Mouse (Mus musculus): ENCODE measurements around the gene Gm4756. TPM values are rescaled to one million over a fixed set of nuclear protein-coding genes. Genes with fewer than 3 reads are reported as not detected.
"Not testable (repeated sequence)": the region's sequence is repeated elsewhere in the genome, so short reads cannot be mapped to it uniquely, and the experiment has no call there.

Gene Gm4756
- not detected for total RNA-seq (2021)
- long read RNA-seq, experiment 1: 0 reads
- long read RNA-seq, experiment 2: 0 reads

GRCm38 (mm10) chr12:72649611-72650330, at the start of gene Gm4756:
Gene Gm4756 (minus strand): TSS chr12:72649661.
- no peak for TF ChIP-seq CTCF (IDR thresholded peaks at IDR 0.05)
- Histone ChIP-seq H3K4me3 (no peak within 1 kb of the TSS), H3K27ac (no peak within 1 kb of the TSS)
- intact Hi-C loops (cut with DNase I): loop anchor here (5.0 kb wide), 1 partner anchor 132 kb away; no protein-coding TSS in a partner anchor
- DNase-seq (ENCODE audit: extremely low spot score in 1 of 2, low spot score in 2 of 2): no peak

- intact Hi-C loops (cut with DNase I): loop anchor here (2.0 kb wide), 2 partner anchors 30 to 234 kb away; partner anchors contain the start of gene Dhrs7
- TF ChIP-seq CTCF (IDR thresholded peaks at IDR 0.05): no peak; the same call in 1 of the 2 replicates
- Histone ChIP-seq H3K27ac (no peak overlapping the region), H3K4me3 (no peak overlapping the region)
- no peak for DNase-seq (ENCODE audit: extremely low spot score in 1 of 2, low spot score in 2 of 2)
Measured at GRCm38 (mm10) chr12:72694901-72695463, 45.5 kb upstream of the Gm4756 start.

GRCm38 (mm10) chr12:72694438-72694837, 45.0 kb upstream of the Gm4756 start:
- no peak overlapping the region for H3K27ac ChIP-seq
- intact Hi-C loops (cut with DNase I): loop anchor here (2.0 kb wide), 2 partner anchors 30 to 234 kb away; partner anchors contain the start of gene Dhrs7
- no peak for DNase-seq (ENCODE audit: extremely low spot score in 1 of 2, low spot score in 2 of 2)
- no peak for TF ChIP-seq CTCF (IDR thresholded peaks at IDR 0.05)
- no peak overlapping the region for H3K4me3 ChIP-seq

- intact Hi-C loops (cut with DNase I): loop anchor here (2.0 kb wide), 2 partner anchors 29 to 233 kb away; partner anchors contain the start of gene Dhrs7
- DNase-seq (ENCODE audit: extremely low spot score in 1 of 2, low spot score in 2 of 2): no peak
Measured at GRCm38 (mm10) chr12:72693895-72694294, 44.4 kb upstream of the Gm4756 start.

GRCm38 (mm10) chr12:72688281-72688680, 38.8 kb upstream of the Gm4756 start:
- H3K4me3 ChIP-seq; H3K27ac ChIP-seq; DNase-seq (ENCODE audit: extremely low spot score in 1 of 2, low spot score in 2 of 2); intact Hi-C loops (cut with DNase I): not testable (repeated sequence)

More at GRCm38 (mm10) chr12:72693895-72694294, 44.4 kb upstream of the Gm4756 start:
- no peak overlapping the region for H3K27ac ChIP-seq
- H3K4me3 ChIP-seq: no peak overlapping the region
- TF ChIP-seq CTCF (IDR thresholded peaks at IDR 0.05): peak; percentile 74

- intact Hi-C loops (cut with DNase I); H3K4me3 ChIP-seq; DNase-seq (ENCODE audit: extremely low spot score in 1 of 2, low spot score in 2 of 2); H3K27ac ChIP-seq: not testable (repeated sequence)
Measured at GRCm38 (mm10) chr12:72687741-72688140, 38.3 kb upstream of the Gm4756 start.

GRCm38 (mm10) chr12:72686566-72686965, 37.1 kb upstream of the Gm4756 start:
- intact Hi-C loops (cut with DNase I); DNase-seq (ENCODE audit: extremely low spot score in 1 of 2, low spot score in 2 of 2); H3K27ac ChIP-seq; H3K4me3 ChIP-seq: not testable (repeated sequence)

GRCm38 (mm10) chr12:72683612-72684011, 34.2 kb upstream of the Gm4756 start:
- no peak for DNase-seq (ENCODE audit: extremely low spot score in 1 of 2, low spot score in 2 of 2)
- H3K27ac ChIP-seq: no peak overlapping the region
- intact Hi-C loops (cut with DNase I): no loop called here
- H3K4me3 ChIP-seq: no peak overlapping the region
- no peak for TF ChIP-seq CTCF (IDR thresholded peaks at IDR 0.05)

GRCm38 (mm10) chr12:72682511-72683282, 33.2 kb upstream of the Gm4756 start:
- no peak for TF ChIP-seq CTCF (IDR thresholded peaks at IDR 0.05)
- H3K27ac ChIP-seq: no peak overlapping the region
- intact Hi-C loops (cut with DNase I): no loop called here
- H3K4me3 ChIP-seq: no peak overlapping the region
- DNase-seq (ENCODE audit: extremely low spot score in 1 of 2, low spot score in 2 of 2): no peak

GRCm38 (mm10) chr12:72681919-72682318, 32.5 kb upstream of the Gm4756 start:
- DNase-seq (ENCODE audit: extremely low spot score in 1 of 2, low spot score in 2 of 2): no peak
- TF ChIP-seq CTCF (IDR thresholded peaks at IDR 0.05): no peak
- intact Hi-C loops (cut with DNase I): no loop called here
- Histone ChIP-seq H3K27ac (no peak overlapping the region), H3K4me3 (no peak overlapping the region)

GRCm38 (mm10) chr12:72679635-72680034, 30.2 kb upstream of the Gm4756 start:
- no peak for DNase-seq (ENCODE audit: extremely low spot score in 1 of 2, low spot score in 2 of 2)
- Histone ChIP-seq H3K4me3 (no peak overlapping the region), H3K27ac (no peak overlapping the region)
- intact Hi-C loops (cut with DNase I): no loop called here
- TF ChIP-seq CTCF (IDR thresholded peaks at IDR 0.05): peak; percentile 3

GRCm38 (mm10) chr12:72674820-72675219, 25.4 kb upstream of the Gm4756 start:
- intact Hi-C loops (cut with DNase I): no loop called here
- DNase-seq (ENCODE audit: extremely low spot score in 1 of 2, low spot score in 2 of 2): no peak
- H3K4me3 ChIP-seq: no peak overlapping the region
- TF ChIP-seq CTCF (IDR thresholded peaks at IDR 0.05): no peak
- H3K27ac ChIP-seq: no peak overlapping the region
